Mouse (Mus musculus): ENCODE data around the gene Pdgfra. TPM values are rescaled to one million over a fixed set of nuclear protein-coding genes. Genes with fewer than 3 reads are reported as not detected.

The Pdgfra gene
- polyA plus RNA-seq, 1 experiment from 2014 or later = 27.7 TPM

- H3K4me3 ChIP-seq (ENCODE audit: low read length) = no peak overlapping the region
- H3K36me3 ChIP-seq (ENCODE audit: control insufficient read depth, insufficient read depth, low read length) = no peaks in the 10 kb centered on the region
- no peak overlapping the region for H3K27ac ChIP-seq (ENCODE audit: low read length)
- H3K9ac ChIP-seq (ENCODE audit: low read depth, low read length) = no peak overlapping the region
- H3K27me3 ChIP-seq (replicated peaks; ENCODE audit: control insufficient read depth, insufficient read depth, low read length) = no peaks in the 10 kb centered on the region
- H3K9me3 ChIP-seq (ENCODE audit: control insufficient read depth, low read length) = no peaks in the 10 kb centered on the region
- no peaks in the 10 kb centered on the region for H3K4me1 ChIP-seq (ENCODE audit: control insufficient read depth, insufficient read depth, low read length)
- no peak for ATAC-seq
- no peak overlapping the region for H3K4me2 ChIP-seq (ENCODE audit: low read depth, low read length)
- 75% methylated on average over 23 of the region's 23 CpGs for WGBS
These were observed 11.3 kb downstream of the Pdgfra start for GRCm38 (mm10) chr5:75163289-75163951.

- H3K36me3 ChIP-seq (ENCODE audit: control insufficient read depth, insufficient read depth, low read length) = no peaks in the 10 kb centered on the region
- no peak overlapping the region for H3K27ac ChIP-seq (ENCODE audit: low read length)
- WGBS = 75% methylated on average over 4 of the region's 4 CpGs
- no peak overlapping the region for H3K4me3 ChIP-seq (ENCODE audit: low read length)
- ATAC-seq = no peak
- H3K27me3 ChIP-seq (replicated peaks; ENCODE audit: control insufficient read depth, insufficient read depth, low read length) = no peaks in the 10 kb centered on the region
- no peak overlapping the region for H3K4me2 ChIP-seq (ENCODE audit: low read depth, low read length)
- no peak overlapping the region for H3K9ac ChIP-seq (ENCODE audit: low read depth, low read length)
- H3K4me1 ChIP-seq (ENCODE audit: control insufficient read depth, insufficient read depth, low read length) = no peaks in the 10 kb centered on the region
- no peaks in the 10 kb centered on the region for H3K9me3 ChIP-seq (ENCODE audit: control insufficient read depth, low read length)
These were observed 12.6 kb downstream of the Pdgfra start for GRCm38 (mm10) chr5:75164688-75165087.

- Histone ChIP-seq H3K27ac (ENCODE audit: low read length) (no peak overlapping the region), H3K36me3 (ENCODE audit: control insufficient read depth, insufficient read depth, low read length) (no peaks in the 10 kb centered on the region), H3K4me3 (ENCODE audit: low read length) (no peak overlapping the region), H3K9ac (ENCODE audit: low read depth, low read length) (no peak overlapping the region), H3K9me3 (ENCODE audit: control insufficient read depth, low read length) (no peaks in the 10 kb centered on the region), H3K4me2 (ENCODE audit: low read depth, low read length) (no peak overlapping the region), H3K27me3 (replicated peaks; ENCODE audit: control insufficient read depth, insufficient read depth, low read length) (no peaks in the 10 kb centered on the region; the same call in 1 of the 2 replicates), H3K4me1 (ENCODE audit: control insufficient read depth, insufficient read depth, low read length) (no peaks in the 10 kb centered on the region)
- 69% methylated on average over 6 of the region's 6 CpGs for WGBS
- no peak for ATAC-seq
These were observed 17.7 kb downstream of the Pdgfra start for GRCm38 (mm10) chr5:75169837-75170236.

GRCm38 (mm10) chr5:75171859-75172258 lies 19.8 kb downstream of the Pdgfra start:
- 90% methylated on average over 10 of the region's 10 CpGs for WGBS
- no peak overlapping the region for H3K9ac ChIP-seq (ENCODE audit: low read depth, low read length)
- no peaks in the 10 kb centered on the region for H3K9me3 ChIP-seq (ENCODE audit: control insufficient read depth, low read length)
- H3K4me1 ChIP-seq (ENCODE audit: control insufficient read depth, insufficient read depth, low read length) = no peaks in the 10 kb centered on the region
- no peak for ATAC-seq
- H3K4me3 ChIP-seq (ENCODE audit: low read length) = no peak overlapping the region
- H3K27ac ChIP-seq (ENCODE audit: low read length) = no peak overlapping the region
- H3K4me2 ChIP-seq (ENCODE audit: low read depth, low read length) = no peak overlapping the region
- H3K27me3 ChIP-seq (replicated peaks; ENCODE audit: control insufficient read depth, insufficient read depth, low read length) = no peaks in the 10 kb centered on the region; the same call in 1 of the 2 replicates
- no peaks in the 10 kb centered on the region for H3K36me3 ChIP-seq (ENCODE audit: control insufficient read depth, insufficient read depth, low read length)

GRCm38 (mm10) chr5:75179249-75179648 lies 27.2 kb downstream of the Pdgfra start:
- Histone ChIP-seq H3K9me3 (ENCODE audit: control insufficient read depth, low read length) (no peaks in the 10 kb centered on the region), H3K27ac (ENCODE audit: low read length) (no peak overlapping the region), H3K27me3 (replicated peaks; ENCODE audit: control insufficient read depth, insufficient read depth, low read length) (no peaks in the 10 kb centered on the region; the same call in 1 of the 2 replicates), H3K4me1 (ENCODE audit: control insufficient read depth, insufficient read depth, low read length) (no peaks in the 10 kb centered on the region), H3K9ac (ENCODE audit: low read depth, low read length) (no peak overlapping the region), H3K36me3 (ENCODE audit: control insufficient read depth, insufficient read depth, low read length) (no peaks in the 10 kb centered on the region), H3K4me3 (ENCODE audit: low read length) (no peak overlapping the region), H3K4me2 (ENCODE audit: low read depth, low read length) (no peak overlapping the region)
- no peak for ATAC-seq
- 78% methylated on average over 10 of the region's 10 CpGs for WGBS

GRCm38 (mm10) chr5:75179726-75180290 lies 27.7 kb downstream of the Pdgfra start:
- 85% methylated on average over 12 of the region's 12 CpGs for WGBS

GRCm38 (mm10) chr5:75183653-75184052 lies 31.6 kb downstream of the Pdgfra start:
- H3K4me2 ChIP-seq (ENCODE audit: low read depth, low read length) = no peak overlapping the region
- WGBS = 81% methylated on average over 6 of the region's 6 CpGs
- no peaks in the 10 kb centered on the region for H3K9me3 ChIP-seq (ENCODE audit: control insufficient read depth, low read length)
- no peaks in the 10 kb centered on the region for H3K27me3 ChIP-seq (replicated peaks; ENCODE audit: control insufficient read depth, insufficient read depth, low read length)
- H3K27ac ChIP-seq (ENCODE audit: low read length) = no peak overlapping the region
- no peak for ATAC-seq
- H3K4me3 ChIP-seq (ENCODE audit: low read length) = no peak overlapping the region
- H3K4me1 ChIP-seq (ENCODE audit: control insufficient read depth, insufficient read depth, low read length) = no peaks in the 10 kb centered on the region
- H3K36me3 ChIP-seq (ENCODE audit: control insufficient read depth, insufficient read depth, low read length) = no peaks in the 10 kb centered on the region
- H3K9ac ChIP-seq (ENCODE audit: low read depth, low read length) = no peak overlapping the region

More at GRCm38 (mm10) chr5:75179726-75180290, 27.7 kb downstream of the Pdgfra start:
- H3K9me3 ChIP-seq (ENCODE audit: control insufficient read depth, low read length) = no peaks in the 10 kb centered on the region
- no peak overlapping the region for H3K9ac ChIP-seq (ENCODE audit: low read depth, low read length)
- H3K36me3 ChIP-seq (ENCODE audit: control insufficient read depth, insufficient read depth, low read length) = no peaks in the 10 kb centered on the region
- no peak overlapping the region for H3K27ac ChIP-seq (ENCODE audit: low read length)
- H3K27me3 ChIP-seq (replicated peaks; ENCODE audit: control insufficient read depth, insufficient read depth, low read length) = no peaks in the 10 kb centered on the region; the same call in 1 of the 2 replicates
- H3K4me2 ChIP-seq (ENCODE audit: low read depth, low read length) = no peak overlapping the region
- no peaks in the 10 kb centered on the region for H3K4me1 ChIP-seq (ENCODE audit: control insufficient read depth, insufficient read depth, low read length)
- no peak overlapping the region for H3K4me3 ChIP-seq (ENCODE audit: low read length)
- no peak for ATAC-seq

GRCm38 (mm10) chr5:75184112-75184511 lies 32.0 kb downstream of the Pdgfra start:
- Histone ChIP-seq H3K4me2 (ENCODE audit: low read depth, low read length) (no peak overlapping the region), H3K9me3 (ENCODE audit: control insufficient read depth, low read length) (no peaks in the 10 kb centered on the region), H3K27ac (ENCODE audit: low read length) (no peak overlapping the region), H3K4me3 (ENCODE audit: low read length) (no peak overlapping the region), H3K36me3 (ENCODE audit: control insufficient read depth, insufficient read depth, low read length) (no peaks in the 10 kb centered on the region), H3K9ac (ENCODE audit: low read depth, low read length) (no peak overlapping the region), H3K27me3 (replicated peaks; ENCODE audit: control insufficient read depth, insufficient read depth, low read length) (no peaks in the 10 kb centered on the region), H3K4me1 (ENCODE audit: control insufficient read depth, insufficient read depth, low read length) (no peaks in the 10 kb centered on the region)
- 74% methylated on average over 5 of the region's 5 CpGs for WGBS
- no peak for ATAC-seq

GRCm38 (mm10) chr5:75184693-75185235 lies 32.7 kb downstream of the Pdgfra start:
- Histone ChIP-seq H3K4me1 (ENCODE audit: control insufficient read depth, insufficient read depth, low read length) (no peaks in the 10 kb centered on the region), H3K4me2 (ENCODE audit: low read depth, low read length) (no peak overlapping the region), H3K36me3 (ENCODE audit: control insufficient read depth, insufficient read depth, low read length) (no peaks in the 10 kb centered on the region), H3K9ac (ENCODE audit: low read depth, low read length) (no peak overlapping the region), H3K9me3 (ENCODE audit: control insufficient read depth, low read length) (no peaks in the 10 kb centered on the region), H3K27ac (ENCODE audit: low read length) (no peak overlapping the region), H3K27me3 (replicated peaks; ENCODE audit: control insufficient read depth, insufficient read depth, low read length) (no peaks in the 10 kb centered on the region), H3K4me3 (ENCODE audit: low read length) (no peak overlapping the region)
- WGBS = 59% methylated on average over 7 of the region's 7 CpGs
- ATAC-seq = no peak

Data from intestine, embryonic 16.5 days (tissue).